Mouse (Mus musculus): ENCODE data around the gene Arsb. TPM values are rescaled to one million over a fixed set of nuclear protein-coding genes. Genes with fewer than 3 reads are reported as not detected.

The Arsb gene
- polyA plus RNA-seq, 1 experiment from 2014 or later, result 5.8 TPM

DNA sequence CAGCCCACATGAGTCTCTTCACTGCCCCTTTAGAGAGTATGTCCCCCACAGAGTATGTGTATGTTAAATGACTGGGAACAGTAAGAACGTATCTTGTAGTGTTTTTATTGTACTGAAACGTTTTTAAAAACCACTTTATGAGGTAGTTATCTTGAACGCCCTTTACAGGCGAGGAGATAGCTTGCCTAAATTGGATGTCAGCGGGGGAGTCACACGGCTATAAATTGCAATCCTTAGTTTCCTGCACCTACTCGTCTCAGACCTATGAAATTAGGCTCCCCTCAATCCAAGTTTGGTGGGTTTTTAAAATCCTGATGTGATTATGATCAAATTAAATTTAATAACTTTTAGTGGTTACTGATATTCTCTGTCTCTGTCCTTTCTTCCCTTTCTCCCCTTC lies 1.4 kb downstream of the Arsb start:
- ATAC-seq (replicated peaks; ENCODE audit: low FRiP score), result no peak
- Histone ChIP-seq H3K4me2 (peak overlapping the region; percentile 97; the same call in 1 of the 2 replicates), H3K27me3 (replicated peaks; ENCODE audit: control insufficient read depth, insufficient read depth, low read length) (peaks cover 4% of the 10 kb centered on the region; the same call in 1 of the 2 replicates), H3K9me3 (ENCODE audit: control insufficient read depth, low read length) (no peaks in the 10 kb centered on the region), H3K27ac (ENCODE audit: low read depth, low read length) (no peak overlapping the region), H3K36me3 (ENCODE audit: control insufficient read depth, insufficient read depth, low read length) (no peaks in the 10 kb centered on the region), H3K4me1 (replicated peaks; ENCODE audit: control insufficient read depth, insufficient read depth, low read length) (peaks cover 2% of the 10 kb centered on the region; the same call in 1 of the 2 replicates), H3K4me3 (ENCODE audit: low read depth, low read length) (no peak overlapping the region), H3K9ac (ENCODE audit: low read depth, low read length) (no peak overlapping the region)
- DNase-seq (ENCODE audit: low spot score), result no peak
- 68% methylated on average over 7 of the region's 7 CpGs for WGBS

DNA sequence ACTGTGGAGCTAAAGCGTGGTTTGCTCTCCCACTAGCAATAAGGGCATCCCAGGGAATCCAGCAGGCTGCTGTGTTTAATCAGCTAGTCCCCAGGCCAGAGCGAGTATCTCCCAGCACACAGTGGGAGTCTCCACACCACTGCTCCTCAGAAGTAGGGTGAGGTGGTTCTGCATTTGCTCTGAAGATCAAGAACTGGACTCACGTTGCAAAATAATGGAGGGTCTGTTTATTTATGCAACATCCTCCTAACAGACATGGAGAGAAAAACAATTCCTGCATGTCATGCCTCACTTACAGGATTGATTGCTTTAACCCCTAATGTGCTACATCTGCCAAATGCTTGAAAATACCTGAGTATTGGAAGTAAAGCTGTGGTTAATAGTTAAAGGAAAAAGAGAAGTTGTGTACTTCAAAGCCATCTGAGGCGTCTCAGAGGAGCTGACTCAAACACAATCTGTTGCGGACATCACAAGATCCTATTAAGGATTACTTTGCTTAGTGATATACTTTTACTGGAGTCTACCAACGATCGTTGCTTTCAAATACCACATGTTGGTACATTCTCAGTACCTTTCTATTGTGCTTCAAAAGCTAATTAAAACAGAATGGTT lies 2.4 kb downstream of the Arsb start:
- no peaks in the 10 kb centered on the region for H3K9me3 ChIP-seq (ENCODE audit: control insufficient read depth, low read length)
- peaks cover 2% of the 10 kb centered on the region; the same call in 1 of the 2 replicates for H3K4me1 ChIP-seq (replicated peaks; ENCODE audit: control insufficient read depth, insufficient read depth, low read length)
- no peak overlapping the region for H3K9ac ChIP-seq (ENCODE audit: low read depth, low read length)
- H3K27ac ChIP-seq (ENCODE audit: low read depth, low read length), result no peak overlapping the region
- H3K4me3 ChIP-seq (ENCODE audit: low read depth, low read length), result no peak overlapping the region
- no peak overlapping the region for H3K4me2 ChIP-seq
- H3K36me3 ChIP-seq (ENCODE audit: control insufficient read depth, insufficient read depth, low read length), result no peaks in the 10 kb centered on the region
- ATAC-seq (replicated peaks; ENCODE audit: low FRiP score) (no peak), DNase-seq (ENCODE audit: low spot score) (no peak)
- peaks cover 4% of the 10 kb centered on the region; the same call in 1 of the 2 replicates for H3K27me3 ChIP-seq (replicated peaks; ENCODE audit: control insufficient read depth, insufficient read depth, low read length)
- 55% methylated on average over 7 of the region's 7 CpGs for WGBS

DNA sequence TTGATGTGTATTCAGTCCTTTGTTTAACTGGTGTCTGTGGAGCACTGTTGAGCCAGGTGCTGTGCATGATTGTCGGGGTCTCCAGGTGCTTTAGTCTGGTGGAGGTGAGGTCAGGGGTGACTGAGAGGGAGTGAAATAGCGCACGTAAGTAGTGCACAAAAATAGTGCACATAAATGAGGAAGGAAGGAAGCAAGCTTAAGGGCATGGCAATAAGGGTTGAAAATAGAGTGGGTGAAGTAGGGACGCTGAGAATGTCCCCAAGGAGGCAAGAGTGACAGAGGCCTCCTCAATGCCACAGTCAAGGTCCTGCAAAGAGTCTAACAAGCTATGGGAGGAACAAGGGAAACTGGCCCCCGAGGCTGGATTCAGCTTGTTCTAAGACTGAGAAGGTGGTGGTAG lies 11.4 kb downstream of the Arsb start:
- no peaks in the 10 kb centered on the region for H3K36me3 ChIP-seq (ENCODE audit: control insufficient read depth, insufficient read depth, low read length)
- no peak overlapping the region for H3K4me2 ChIP-seq
- 66% methylated on average over 5 of the region's 5 CpGs for WGBS
- H3K27ac ChIP-seq (ENCODE audit: low read depth, low read length), result no peak overlapping the region
- no peak overlapping the region for H3K9ac ChIP-seq (ENCODE audit: low read depth, low read length)
- no peaks in the 10 kb centered on the region for H3K9me3 ChIP-seq (ENCODE audit: control insufficient read depth, low read length)
- H3K27me3 ChIP-seq (replicated peaks; ENCODE audit: control insufficient read depth, insufficient read depth, low read length), result no peaks in the 10 kb centered on the region
- DNase-seq (ENCODE audit: low spot score) (no peak), ATAC-seq (replicated peaks; ENCODE audit: low FRiP score) (no peak)
- H3K4me1 ChIP-seq (replicated peaks; ENCODE audit: control insufficient read depth, insufficient read depth, low read length), result no peaks in the 10 kb centered on the region
- no peak overlapping the region for H3K4me3 ChIP-seq (ENCODE audit: low read depth, low read length)

DNA sequence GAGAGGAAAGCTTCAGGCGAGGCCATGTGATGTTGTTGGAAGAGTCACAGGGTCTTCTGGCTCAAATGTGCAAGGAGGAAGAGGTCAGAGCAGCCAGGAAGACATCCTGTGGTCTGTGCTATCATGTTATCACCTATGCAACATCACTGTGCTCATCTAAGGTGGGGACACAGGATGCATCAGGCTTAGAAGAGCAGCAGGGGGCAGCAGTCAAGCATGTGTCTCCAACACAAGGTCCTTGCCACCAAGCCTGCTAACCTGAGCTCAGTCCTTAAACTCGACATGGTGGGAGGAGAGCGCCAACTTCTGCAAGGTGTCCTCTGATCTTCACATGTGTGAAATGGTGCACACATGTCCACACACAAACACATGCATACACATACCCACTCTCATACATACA lies 13.9 kb downstream of the Arsb start:
- no peak overlapping the region for H3K9ac ChIP-seq (ENCODE audit: low read depth, low read length)
- no peaks in the 10 kb centered on the region for H3K27me3 ChIP-seq (replicated peaks; ENCODE audit: control insufficient read depth, insufficient read depth, low read length)
- no peak overlapping the region for H3K4me3 ChIP-seq (ENCODE audit: low read depth, low read length)
- H3K4me2 ChIP-seq, result no peak overlapping the region
- no peaks in the 10 kb centered on the region for H3K4me1 ChIP-seq (replicated peaks; ENCODE audit: control insufficient read depth, insufficient read depth, low read length)
- H3K9me3 ChIP-seq (ENCODE audit: control insufficient read depth, low read length), result no peaks in the 10 kb centered on the region
- H3K36me3 ChIP-seq (ENCODE audit: control insufficient read depth, insufficient read depth, low read length), result no peaks in the 10 kb centered on the region
- H3K27ac ChIP-seq (ENCODE audit: low read depth, low read length), result no peak overlapping the region
- ATAC-seq (replicated peaks; ENCODE audit: low FRiP score) (no peak), DNase-seq (ENCODE audit: low spot score) (no peak)
- whole genome bisulfite sequencing, result 63% methylated on average over 3 of the region's 3 CpGs

DNA sequence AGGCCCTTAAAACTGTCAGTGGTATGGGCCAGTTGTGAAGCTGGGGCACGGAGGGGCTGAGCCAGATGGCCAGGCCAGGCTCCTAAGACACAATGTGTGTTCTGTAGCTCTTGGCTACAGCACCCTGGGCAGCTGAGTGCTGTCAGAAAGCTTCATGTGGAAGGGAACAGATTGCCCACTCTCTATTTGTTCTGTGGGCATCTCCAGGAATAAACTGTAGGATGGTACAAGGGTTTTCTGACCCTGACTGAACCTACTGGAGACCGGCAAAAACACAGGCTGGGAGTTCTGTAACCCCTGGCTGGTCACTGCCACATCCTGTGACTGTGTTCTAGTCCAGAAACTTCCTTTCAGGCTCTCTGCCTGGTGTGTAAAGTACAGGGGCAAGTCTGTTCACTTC lies 14.6 kb downstream of the Arsb start:
- H3K27me3 ChIP-seq (replicated peaks; ENCODE audit: control insufficient read depth, insufficient read depth, low read length), result no peaks in the 10 kb centered on the region
- no peaks in the 10 kb centered on the region for H3K4me1 ChIP-seq (replicated peaks; ENCODE audit: control insufficient read depth, insufficient read depth, low read length)
- no peak for ATAC-seq (replicated peaks; ENCODE audit: low FRiP score)
- H3K9me3 ChIP-seq (ENCODE audit: control insufficient read depth, low read length), result no peaks in the 10 kb centered on the region
- WGBS, result 73% methylated on average over 2 of the region's 2 CpGs
- no peaks in the 10 kb centered on the region for H3K36me3 ChIP-seq (ENCODE audit: control insufficient read depth, insufficient read depth, low read length)
- no peak overlapping the region for H3K4me2 ChIP-seq
- no peak for DNase-seq (ENCODE audit: low spot score)
- H3K9ac ChIP-seq (ENCODE audit: low read depth, low read length), result no peak overlapping the region
- no peak overlapping the region for H3K27ac ChIP-seq (ENCODE audit: low read depth, low read length)
- H3K4me3 ChIP-seq (ENCODE audit: low read depth, low read length), result no peak overlapping the region

DNA sequence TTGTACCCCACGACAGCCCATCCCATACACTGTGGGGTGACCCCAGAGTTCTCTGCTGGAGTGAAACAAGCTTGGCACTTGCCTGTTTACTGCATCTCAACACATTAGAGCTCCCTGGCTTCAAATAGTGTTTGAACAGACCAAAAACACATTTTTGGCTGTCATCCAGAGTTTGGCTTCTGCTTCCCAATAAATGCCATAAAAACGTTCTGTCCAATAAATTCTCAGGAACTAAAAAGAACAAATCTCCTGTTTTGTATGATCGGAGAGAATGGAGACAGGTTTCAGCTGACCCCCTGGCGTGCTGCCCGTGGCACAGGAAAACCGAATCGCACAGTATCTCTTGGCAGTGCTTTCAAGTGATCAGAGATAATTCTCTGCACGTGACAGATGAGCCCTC lies 16.2 kb downstream of the Arsb start:
- ATAC-seq (replicated peaks; ENCODE audit: low FRiP score) (no peak), DNase-seq (ENCODE audit: low spot score) (no peak)
- Histone ChIP-seq H3K4me2 (no peak overlapping the region), H3K27ac (ENCODE audit: low read depth, low read length) (no peak overlapping the region), H3K36me3 (ENCODE audit: control insufficient read depth, insufficient read depth, low read length) (no peaks in the 10 kb centered on the region), H3K27me3 (replicated peaks; ENCODE audit: control insufficient read depth, insufficient read depth, low read length) (no peaks in the 10 kb centered on the region), H3K4me3 (ENCODE audit: low read depth, low read length) (no peak overlapping the region), H3K4me1 (replicated peaks; ENCODE audit: control insufficient read depth, insufficient read depth, low read length) (no peaks in the 10 kb centered on the region), H3K9ac (ENCODE audit: low read depth, low read length) (no peak overlapping the region), H3K9me3 (ENCODE audit: control insufficient read depth, low read length) (no peaks in the 10 kb centered on the region)
- 73% methylated on average over 8 of the region's 8 CpGs for WGBS

DNA sequence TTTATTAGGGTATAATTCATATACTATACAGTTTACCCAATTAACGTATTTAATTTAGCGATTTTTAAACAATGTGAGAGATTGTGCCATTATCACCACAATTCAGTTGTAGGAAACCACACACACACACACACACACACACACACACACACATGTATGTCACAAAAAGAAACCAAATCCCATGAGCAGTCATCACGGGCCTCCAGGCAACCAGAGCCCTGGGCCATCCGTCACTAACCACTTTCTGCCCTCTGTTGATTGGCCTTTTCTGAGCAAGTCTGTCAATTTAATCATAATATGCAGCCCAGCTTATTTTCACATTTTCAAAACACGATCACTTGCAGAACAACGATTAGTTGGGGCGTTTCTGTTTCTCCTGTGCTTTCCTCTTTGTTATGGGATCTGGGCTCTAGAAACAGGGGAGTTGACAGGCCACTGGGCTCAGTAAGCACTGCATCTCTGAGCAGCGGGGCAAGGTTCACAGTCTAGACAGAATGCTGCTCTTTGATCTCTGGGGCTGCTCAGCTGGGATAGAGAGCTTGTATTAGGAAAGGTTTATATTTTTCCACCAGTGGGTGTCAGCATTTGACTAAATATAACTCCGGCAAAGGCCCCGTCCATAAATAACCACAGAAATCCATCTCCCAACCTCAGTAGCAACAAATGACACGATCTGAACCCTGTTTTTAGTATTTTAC lies 21.7 kb downstream of the Arsb start:
- Histone ChIP-seq H3K9me3 (ENCODE audit: control insufficient read depth, low read length) (no peaks in the 10 kb centered on the region), H3K36me3 (ENCODE audit: control insufficient read depth, insufficient read depth, low read length) (no peaks in the 10 kb centered on the region), H3K4me1 (replicated peaks; ENCODE audit: control insufficient read depth, insufficient read depth, low read length) (no peaks in the 10 kb centered on the region; the same call in 1 of the 2 replicates), H3K4me2 (no peak overlapping the region), H3K4me3 (ENCODE audit: low read depth, low read length) (no peak overlapping the region), H3K9ac (ENCODE audit: low read depth, low read length) (no peak overlapping the region), H3K27me3 (replicated peaks; ENCODE audit: control insufficient read depth, insufficient read depth, low read length) (no peaks in the 10 kb centered on the region), H3K27ac (ENCODE audit: low read depth, low read length) (no peak overlapping the region)
- no peak for DNase-seq (ENCODE audit: low spot score)
- 54% methylated on average over 11 of the region's 11 CpGs for whole genome bisulfite sequencing
- peak; percentile 67; the same call in 1 of the 2 replicates for ATAC-seq (replicated peaks; ENCODE audit: low FRiP score)

DNA sequence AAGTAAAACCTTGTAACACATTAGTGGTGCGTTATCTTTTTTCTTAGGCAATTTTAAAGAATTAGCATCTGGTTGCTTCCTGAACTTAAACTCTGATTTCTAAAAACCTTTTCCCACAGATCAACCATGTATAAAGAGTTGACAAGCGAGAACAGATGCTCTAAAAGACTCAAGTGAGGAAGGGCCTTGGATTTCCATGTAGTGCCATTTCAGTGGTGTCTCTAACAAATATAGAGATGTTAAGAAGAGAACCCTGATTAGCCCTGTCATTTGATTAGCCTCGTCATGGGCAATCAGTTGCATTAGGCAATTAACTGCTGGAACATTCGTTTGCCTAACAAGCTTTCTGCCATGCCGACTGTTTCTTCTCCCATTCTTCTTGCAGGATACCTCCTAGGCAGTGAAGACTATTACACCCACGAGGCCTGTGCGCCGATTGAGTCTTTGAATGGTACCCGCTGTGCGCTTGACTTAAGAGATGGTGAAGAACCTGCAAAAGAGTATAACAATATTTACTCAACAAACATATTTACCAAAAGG lies 22.3 kb downstream of the Arsb start:
- no peak for ATAC-seq (replicated peaks; ENCODE audit: low FRiP score)
- H3K4me3 ChIP-seq (ENCODE audit: low read depth, low read length), result no peak overlapping the region

More for the DNA sequence above, 22.3 kb downstream of the Arsb start:
- 80% methylated on average over 10 of the region's 10 CpGs for WGBS
- Histone ChIP-seq H3K27ac (ENCODE audit: low read depth, low read length) (no peak overlapping the region), H3K4me2 (no peak overlapping the region), H3K9ac (ENCODE audit: low read depth, low read length) (no peak overlapping the region), H3K4me1 (replicated peaks; ENCODE audit: control insufficient read depth, insufficient read depth, low read length) (no peaks in the 10 kb centered on the region; the same call in 1 of the 2 replicates), H3K27me3 (replicated peaks; ENCODE audit: control insufficient read depth, insufficient read depth, low read length) (no peaks in the 10 kb centered on the region), H3K36me3 (ENCODE audit: control insufficient read depth, insufficient read depth, low read length) (no peaks in the 10 kb centered on the region), H3K9me3 (ENCODE audit: control insufficient read depth, low read length) (no peaks in the 10 kb centered on the region)
- no peak for DNase-seq (ENCODE audit: low spot score)

Measured in liver, embryonic 11.5 days (tissue).